Mouse (Mus musculus) hindbrain, embryonic 10.5 days (tissue): ENCODE results near the gene Ulk4. TPM values are rescaled to one million over a fixed set of nuclear protein-coding genes. Genes with fewer than 3 reads are reported as not detected.

Experiments
- DNase-seq: peaks from one replicate; pipeline ENCODE4 v3.0.0-alpha.2; 2017; ENCODE audit warnings: low spot score
- H3K27ac ChIP-seq: fragments of 300-500 bp; sonication (generic); 2 replicates; pipeline ENCODE4 v1.5.1; 2016; ENCODE audit warnings: mild to moderate bottlenecking, moderate library complexity
- H3K27me3 ChIP-seq: fragments of 300-500 bp; sonication (generic); 2 replicates; pipeline ENCODE4 v1.6.1; 2016; ENCODE audit warnings: mild to moderate bottlenecking; ENCODE audit not compliant: poor library complexity, insufficient read depth, severe bottlenecking
- H3K36me3 ChIP-seq: fragments of 300-500 bp; sonication (generic); 2 replicates; pipeline ENCODE4 v1.6.1; 2016; ENCODE audit warnings: mild to moderate bottlenecking, moderate library complexity
- H3K4me1 ChIP-seq: fragments of 300-500 bp; sonication (generic); replicated peaks from 2 replicates; pipeline ENCODE4 v1.6.1; 2016; ENCODE audit warnings: mild to moderate bottlenecking
- H3K4me3 ChIP-seq: fragments of 300-500 bp; sonication (generic); 2 replicates; pipeline ENCODE4 v1.5.1; 2016; ENCODE audit warnings: mild to moderate bottlenecking, moderate library complexity
- H3K9me3 ChIP-seq: fragments of 300-500 bp; sonication (generic); 2 replicates; pipeline ENCODE4 v1.6.1; 2016; ENCODE audit warnings: mild to moderate bottlenecking, moderate library complexity
- WGBS: fragments of 180-500 bp; shearing (Covaris S2); methylation state at CpG from one replicate; pipeline ENCODE4 v1.1.7; 2016; 5-methylcytosine and 5-hydroxymethylcytosine counted together
- polyA plus RNA-seq: library from polyadenylated mRNA; unstranded; fragments of >200 nt; fragmentation: Nextera tagmentation; extraction: Ambion mirVana; gene quantifications from 2 replicates; pipeline ENCODE4 v1.2.1, GENCODE M21; 2016

The Ulk4 gene
- polyA plus RNA-seq, 1 experiment from 2014 or later: 123 TPM

- Histone ChIP-seq H3K4me1 (peaks cover 57% of the 10 kb centered on the region), H3K9me3 (no peaks in the 10 kb centered on the region), H3K4me3 (peak within 1 kb of the TSS; percentile 97), H3K27me3 (peaks cover 38% of the 10 kb centered on the region), H3K27ac (peak within 1 kb of the TSS; percentile 97), H3K36me3 (no peaks in the 10 kb centered on the region)
- peak; percentile 68 for DNase-seq
- under 1% methylated on average over 90 of the region's 116 CpGs for WGBS
Observed at GRCm38 (mm10) chr9:121297171-121298064, 20.4 kb upstream of the Ulk4 start, which contains the start of gene Trak1. Gene Trak1 (plus strand): TSS chr9:121297502.

- no peak overlapping the region for H3K4me3 ChIP-seq
- no peaks in the 10 kb centered on the region for H3K36me3 ChIP-seq
- peaks cover 38% of the 10 kb centered on the region for H3K27me3 ChIP-seq
- DNase-seq: no peak
- peaks cover 37% of the 10 kb centered on the region for H3K4me1 ChIP-seq
- 81% methylated on average over 7 of the region's 7 CpGs for WGBS
- H3K27ac ChIP-seq: no peak overlapping the region
- peaks cover 3% of the 10 kb centered on the region; the same call in 1 of the 2 replicates for H3K9me3 ChIP-seq
Observed at GRCm38 (mm10) chr9:121295221-121295620, 18.2 kb upstream of the Ulk4 start.

- H3K27ac ChIP-seq: no peak overlapping the region
- WGBS: 87% methylated on average over 7 of the region's 7 CpGs
- H3K4me3 ChIP-seq: no peak overlapping the region
- H3K4me1 ChIP-seq: peaks cover 16% of the 10 kb centered on the region
- H3K36me3 ChIP-seq: no peaks in the 10 kb centered on the region
- peaks cover 11% of the 10 kb centered on the region for H3K9me3 ChIP-seq
- DNase-seq: no peak
- H3K27me3 ChIP-seq: peaks cover 38% of the 10 kb centered on the region
Observed at GRCm38 (mm10) chr9:121293187-121293586, 16.2 kb upstream of the Ulk4 start.

GRCm38 (mm10) chr9:121291275-121291674, 14.3 kb upstream of the Ulk4 start:
- H3K4me3 ChIP-seq: no peak overlapping the region
- H3K27ac ChIP-seq: no peak overlapping the region
- H3K4me1 ChIP-seq: peaks cover 2% of the 10 kb centered on the region; the same call in 1 of the 2 replicates
- DNase-seq: no peak
- peaks cover 11% of the 10 kb centered on the region for H3K9me3 ChIP-seq
- H3K27me3 ChIP-seq: peaks cover 29% of the 10 kb centered on the region
- no peaks in the 10 kb centered on the region for H3K36me3 ChIP-seq
- WGBS: 72% methylated on average over 2 of the region's 2 CpGs

GRCm38 (mm10) chr9:121286325-121286901, 9.4 kb upstream of the Ulk4 start:
- H3K27ac ChIP-seq: peak overlapping the region; percentile 86

GRCm38 (mm10) chr9:121285341-121286324, 8.6 kb upstream of the Ulk4 start:
- H3K4me1 ChIP-seq: peaks cover 14% of the 10 kb centered on the region
- peak overlapping the region; percentile 86 for H3K27ac ChIP-seq
- H3K36me3 ChIP-seq: peaks cover 12% of the 10 kb centered on the region
- H3K4me3 ChIP-seq: peak overlapping the region; percentile 56
- peaks cover 22% of the 10 kb centered on the region for H3K9me3 ChIP-seq
- WGBS: 21% methylated on average over 29 of the region's 29 CpGs
- H3K27me3 ChIP-seq: no peaks in the 10 kb centered on the region
- DNase-seq: peak; percentile 75

More at GRCm38 (mm10) chr9:121286325-121286901, 9.4 kb upstream of the Ulk4 start:
- H3K36me3 ChIP-seq: peaks cover 12% of the 10 kb centered on the region
- 87% methylated on average over 3 of the region's 3 CpGs for WGBS
- DNase-seq: no peak
- H3K4me1 ChIP-seq: peaks cover 14% of the 10 kb centered on the region
- no peaks in the 10 kb centered on the region for H3K27me3 ChIP-seq
- H3K9me3 ChIP-seq: peaks cover 22% of the 10 kb centered on the region
- H3K4me3 ChIP-seq: peak overlapping the region; percentile 56

GRCm38 (mm10) chr9:121284422-121284821, 7.4 kb upstream of the Ulk4 start:
- Histone ChIP-seq H3K4me3 (no peak overlapping the region), H3K27ac (no peak overlapping the region), H3K9me3 (peaks cover 17% of the 10 kb centered on the region), H3K4me1 (peaks cover 14% of the 10 kb centered on the region), H3K27me3 (no peaks in the 10 kb centered on the region), H3K36me3 (peaks cover 15% of the 10 kb centered on the region)
- DNase-seq: peak; percentile 39
- WGBS: 90% methylated on average over 3 of the region's 3 CpGs

GRCm38 (mm10) chr9:121283620-121284185, 6.7 kb upstream of the Ulk4 start:
- no peaks in the 10 kb centered on the region for H3K27me3 ChIP-seq
- no peak overlapping the region for H3K27ac ChIP-seq
- 96% methylated on average over 6 of the region's 6 CpGs for WGBS
- no peak for DNase-seq
- peaks cover 18% of the 10 kb centered on the region for H3K36me3 ChIP-seq
- no peak overlapping the region for H3K4me3 ChIP-seq
- H3K9me3 ChIP-seq: peaks cover 15% of the 10 kb centered on the region
- H3K4me1 ChIP-seq: peaks cover 14% of the 10 kb centered on the region

- Histone ChIP-seq H3K4me1 (peaks cover 24% of the 10 kb centered on the region), H3K27ac (no peak overlapping the region), H3K36me3 (peaks cover 18% of the 10 kb centered on the region), H3K9me3 (peaks cover 15% of the 10 kb centered on the region), H3K4me3 (no peak overlapping the region), H3K27me3 (no peaks in the 10 kb centered on the region)
- WGBS: 83% methylated on average over 6 of the region's 6 CpGs
- no peak for DNase-seq
Observed at GRCm38 (mm10) chr9:121281891-121282290, 4.9 kb upstream of the Ulk4 start.

GRCm38 (mm10) chr9:121279216-121279615, 2.2 kb upstream of the Ulk4 start:
- Histone ChIP-seq H3K27ac (no peak overlapping the region), H3K4me1 (peaks cover 22% of the 10 kb centered on the region), H3K36me3 (peaks cover 18% of the 10 kb centered on the region), H3K4me3 (no peak overlapping the region), H3K9me3 (peaks cover 15% of the 10 kb centered on the region), H3K27me3 (no peaks in the 10 kb centered on the region)
- 87% methylated on average over 5 of the region's 5 CpGs for WGBS
- DNase-seq: no peak

- no peak for DNase-seq
- peaks cover 12% of the 10 kb centered on the region for H3K36me3 ChIP-seq
- peak overlapping the region; percentile 78 for H3K4me3 ChIP-seq
- no peaks in the 10 kb centered on the region for H3K27me3 ChIP-seq
- WGBS: 17% methylated on average over 15 of the region's 15 CpGs
- peaks cover under 1% of the 10 kb centered on the region; the same call in 1 of the 2 replicates for H3K9me3 ChIP-seq
- H3K27ac ChIP-seq: peak overlapping the region; percentile 95
- peaks cover 27% of the 10 kb centered on the region for H3K4me1 ChIP-seq
Observed at GRCm38 (mm10) chr9:121276745-121277117, 266 bp downstream of the Ulk4 start.

GRCm38 (mm10) chr9:121271561-121271960, 5.4 kb downstream of the Ulk4 start:
- 81% methylated on average over 4 of the region's 4 CpGs for WGBS
- DNase-seq: no peak
- H3K27ac ChIP-seq: no peak overlapping the region
- H3K36me3 ChIP-seq: peaks cover 7% of the 10 kb centered on the region
- H3K4me1 ChIP-seq: peaks cover 14% of the 10 kb centered on the region
- H3K27me3 ChIP-seq: no peaks in the 10 kb centered on the region
- H3K4me3 ChIP-seq: no peak overlapping the region
- H3K9me3 ChIP-seq: no peaks in the 10 kb centered on the region
